Mouse (Mus musculus): ENCODE measurements around the gene Stat6. TPM values are rescaled to one million over a fixed set of nuclear protein-coding genes. Genes with fewer than 3 reads are reported as not detected.

Gene Stat6
- polyA plus RNA-seq, 1 experiment, result 7.4 TPM

DNA sequence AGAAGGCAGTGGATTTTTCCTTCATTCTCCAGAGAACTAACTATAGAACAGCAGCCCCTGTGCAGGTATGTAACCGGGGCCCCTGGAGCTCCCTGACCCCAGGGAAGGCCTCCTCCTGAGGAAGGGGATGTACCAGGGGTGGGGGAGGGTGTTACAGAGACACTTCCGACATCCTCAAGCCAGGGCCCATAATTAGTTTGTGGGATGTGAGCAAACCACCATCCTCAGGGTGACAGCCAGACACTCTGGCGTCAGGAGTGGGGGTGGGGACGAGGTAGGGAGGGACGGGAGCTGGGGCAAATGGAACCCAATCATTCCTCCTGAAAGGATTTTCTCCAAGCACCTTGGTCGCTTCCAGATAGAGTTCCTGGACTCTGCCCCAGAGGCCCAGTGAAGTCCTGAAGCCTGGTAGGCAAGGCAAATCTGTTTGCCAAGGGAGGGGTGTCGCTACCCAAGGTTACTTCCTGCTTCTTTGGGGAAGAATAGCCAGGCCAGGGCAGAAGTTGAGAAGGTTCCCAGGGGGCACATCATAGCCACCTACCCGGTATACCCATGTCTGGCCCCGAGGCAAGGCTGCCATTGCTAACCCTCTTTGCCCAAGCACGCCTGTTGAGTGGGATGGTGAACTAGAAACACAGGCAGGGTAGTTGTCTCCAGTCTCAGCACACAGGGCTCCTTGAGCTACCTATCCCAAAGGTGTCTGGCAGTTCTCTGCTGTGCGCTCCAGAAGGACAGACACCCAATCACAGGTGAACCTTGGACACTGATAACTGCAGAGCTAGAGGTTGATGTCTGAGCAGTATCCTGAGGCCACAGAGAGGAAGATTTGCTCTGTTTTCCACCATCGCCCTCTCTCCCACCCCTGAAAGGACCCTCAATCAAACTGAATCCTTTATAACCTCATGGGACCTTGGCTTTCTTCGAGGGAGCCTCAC is 39.1 kb upstream of the Stat6 start:
- TF ChIP-seq POLR2A (IDR thresholded peaks at IDR 0.05; ENCODE audit: borderline replicate concordance, extremely low read depth, insufficient read depth, insufficient read length, poor library complexity, severe bottlenecking) (no peak), CTCF (IDR thresholded peaks at IDR 0.05; ENCODE audit: borderline replicate concordance, extremely low read depth, insufficient read depth, insufficient read length) (no peak)

DNA sequence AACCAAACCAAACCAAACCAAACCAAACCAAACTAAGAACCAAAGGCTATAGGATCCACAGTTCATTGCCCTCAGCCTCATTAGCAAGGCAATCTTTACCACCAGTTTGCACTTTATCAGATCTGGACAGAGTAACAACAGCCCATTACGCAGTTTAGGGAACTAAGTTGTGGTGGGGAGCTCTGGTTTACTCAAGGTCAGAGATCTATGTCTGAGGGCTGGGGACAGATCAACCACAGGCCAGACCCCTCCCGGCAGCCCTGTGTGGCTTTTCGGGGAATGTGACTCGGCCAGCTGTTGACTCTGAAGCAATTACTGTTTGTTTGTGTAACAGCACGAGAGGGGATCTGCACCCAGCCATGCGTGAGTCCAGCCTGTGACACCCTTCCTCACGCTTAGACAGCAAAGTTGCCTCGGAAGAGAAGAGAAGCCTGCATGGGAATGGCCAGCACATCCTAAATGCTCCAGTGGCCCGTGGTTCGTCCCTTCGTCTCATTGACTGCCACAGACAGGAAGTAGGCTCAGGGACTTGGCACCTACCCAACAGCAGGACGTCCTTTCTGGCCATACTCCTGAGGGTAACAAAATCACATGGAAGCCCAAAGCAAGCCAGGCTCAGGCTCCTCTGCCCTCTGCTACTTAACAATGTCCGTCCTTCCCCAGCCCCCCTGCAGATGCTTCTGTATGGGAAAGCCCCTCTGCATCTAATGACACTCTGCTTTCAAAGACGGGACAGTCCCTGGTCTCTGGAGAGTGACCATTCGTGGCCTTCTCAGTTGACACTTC is 38.1 kb upstream of the Stat6 start:
- TF ChIP-seq CTCF (IDR thresholded peaks at IDR 0.05; ENCODE audit: borderline replicate concordance, extremely low read depth, insufficient read depth, insufficient read length) (no peak), POLR2A (IDR thresholded peaks at IDR 0.05; ENCODE audit: borderline replicate concordance, extremely low read depth, insufficient read depth, insufficient read length, poor library complexity, severe bottlenecking) (no peak)
- no peak for DNase-seq (ENCODE audit: low read depth)

More for the DNA sequence above, 39.1 kb upstream of the Stat6 start:
- no peak for DNase-seq (ENCODE audit: low read depth)

DNA sequence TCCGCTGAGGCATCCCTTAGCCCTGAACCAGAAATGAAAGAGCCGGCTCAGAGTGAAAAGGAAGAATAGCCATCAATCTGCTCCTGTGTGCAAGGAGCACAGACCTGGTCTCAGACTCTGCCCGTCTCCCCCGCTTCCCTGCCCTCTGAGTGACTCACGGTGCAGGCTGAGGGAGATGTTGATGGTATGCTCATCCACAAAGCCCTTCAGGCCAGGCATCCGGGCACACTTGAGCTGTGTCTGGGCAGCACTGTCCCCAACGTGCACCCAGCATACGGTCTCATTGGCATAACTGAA is 37.6 kb upstream of the Stat6 start:
- TF ChIP-seq CTCF (IDR thresholded peaks at IDR 0.05; ENCODE audit: borderline replicate concordance, extremely low read depth, insufficient read depth, insufficient read length) (no peak), POLR2A (IDR thresholded peaks at IDR 0.05; ENCODE audit: borderline replicate concordance, extremely low read depth, insufficient read depth, insufficient read length, poor library complexity, severe bottlenecking) (no peak)
- DNase-seq (ENCODE audit: low read depth), result no peak

GRCm38 (mm10) chr10:127605756-127606155 is 37.0 kb upstream of the Stat6 start:
- TF ChIP-seq POLR2A (IDR thresholded peaks at IDR 0.05; ENCODE audit: borderline replicate concordance, extremely low read depth, insufficient read depth, insufficient read length, poor library complexity, severe bottlenecking), result no peak
- TF ChIP-seq CTCF (IDR thresholded peaks at IDR 0.05; ENCODE audit: borderline replicate concordance, extremely low read depth, insufficient read depth, insufficient read length), result no peak

DNA sequence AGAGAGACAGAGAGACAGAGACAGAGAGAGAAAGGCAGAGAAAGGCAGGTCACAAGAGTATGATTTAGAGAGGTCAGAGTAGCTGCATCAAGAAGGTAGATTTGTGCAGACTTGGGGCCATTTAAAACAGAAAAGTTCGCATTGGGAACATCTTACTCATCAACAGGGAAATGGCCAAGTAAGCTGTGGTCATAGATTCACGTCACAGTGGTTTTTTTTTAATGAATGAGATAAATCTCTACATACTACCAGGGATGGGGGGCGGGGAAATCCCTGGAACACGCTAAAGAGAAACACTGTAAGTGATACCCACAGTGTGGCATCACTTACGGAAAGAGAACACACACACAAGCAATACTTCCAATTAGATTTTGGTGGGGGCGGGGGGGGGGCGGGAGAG is 35.7 kb upstream of the Stat6 start:
- no peak for TF ChIP-seq CTCF (IDR thresholded peaks at IDR 0.05; ENCODE audit: borderline replicate concordance, extremely low read depth, insufficient read depth, insufficient read length)
- no peak for TF ChIP-seq POLR2A (IDR thresholded peaks at IDR 0.05; ENCODE audit: borderline replicate concordance, extremely low read depth, insufficient read depth, insufficient read length, poor library complexity, severe bottlenecking)
- DNase-seq (ENCODE audit: low read depth), result no peak

More at GRCm38 (mm10) chr10:127605756-127606155, 37.0 kb upstream of the Stat6 start:
- DNase-seq (ENCODE audit: low read depth), result no peak

GRCm38 (mm10) chr10:127609415-127610065 is 33.2 kb upstream of the Stat6 start:
- TF ChIP-seq POLR2A (IDR thresholded peaks at IDR 0.05; ENCODE audit: borderline replicate concordance, extremely low read depth, insufficient read depth, insufficient read length, poor library complexity, severe bottlenecking), result no peak
- no peak for DNase-seq (ENCODE audit: low read depth)

- DNase-seq (ENCODE audit: low read depth), result no peak
Measured at GRCm38 (mm10) chr10:127610066-127610415, 32.7 kb upstream of the Stat6 start.

DNA sequence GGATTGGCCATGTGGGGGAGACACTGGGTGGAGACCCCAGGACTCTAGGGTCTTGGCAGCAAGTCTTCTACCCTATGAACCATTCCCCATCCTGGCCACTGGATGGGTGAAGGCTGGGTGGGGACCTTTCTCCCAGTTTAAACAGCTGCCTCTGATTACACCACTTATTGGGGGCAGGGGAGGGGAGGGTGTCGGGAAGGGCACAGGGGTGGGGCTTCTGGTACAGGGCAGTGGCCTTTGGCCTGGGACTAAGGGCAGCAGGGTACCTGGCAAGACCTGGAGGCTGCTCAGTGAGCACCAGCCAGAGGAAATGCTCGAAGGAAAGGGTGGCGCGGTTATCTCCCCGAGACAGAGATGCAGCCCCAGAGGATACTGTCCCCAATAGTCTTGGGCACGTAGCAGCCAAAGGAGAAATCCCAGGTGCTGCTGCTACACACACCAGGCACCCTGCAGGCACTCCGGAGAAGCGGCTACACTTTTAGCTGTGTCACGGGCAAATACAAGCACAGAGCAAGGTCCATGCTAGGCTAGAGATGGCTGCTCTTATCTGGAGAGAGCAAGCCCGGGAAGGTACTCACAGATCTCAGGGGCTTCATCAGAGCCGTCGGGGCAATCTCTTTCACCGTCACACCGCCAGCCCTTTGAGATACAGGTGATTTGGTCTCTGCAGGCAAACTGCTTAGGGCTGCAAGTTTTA is 30.6 kb upstream of the Stat6 start:
- DNase-seq (ENCODE audit: low read depth), result no peak
- TF ChIP-seq CTCF (IDR thresholded peaks at IDR 0.05; ENCODE audit: borderline replicate concordance, extremely low read depth, insufficient read depth, insufficient read length) (no peak), POLR2A (IDR thresholded peaks at IDR 0.05; ENCODE audit: borderline replicate concordance, extremely low read depth, insufficient read depth, insufficient read length, poor library complexity, severe bottlenecking) (no peak)

More at GRCm38 (mm10) chr10:127610066-127610415, 32.7 kb upstream of the Stat6 start:
- TF ChIP-seq POLR2A (IDR thresholded peaks at IDR 0.05; ENCODE audit: borderline replicate concordance, extremely low read depth, insufficient read depth, insufficient read length, poor library complexity, severe bottlenecking), result no peak
- no peak for TF ChIP-seq CTCF (IDR thresholded peaks at IDR 0.05; ENCODE audit: borderline replicate concordance, extremely low read depth, insufficient read depth, insufficient read length)

GRCm38 (mm10) chr10:127614236-127615033 is 28.4 kb upstream of the Stat6 start:
- TF ChIP-seq POLR2A (IDR thresholded peaks at IDR 0.05; ENCODE audit: borderline replicate concordance, extremely low read depth, insufficient read depth, insufficient read length, poor library complexity, severe bottlenecking) (no peak), CTCF (IDR thresholded peaks at IDR 0.05; ENCODE audit: borderline replicate concordance, extremely low read depth, insufficient read depth, insufficient read length) (no peak)
- peak; percentile 43 for DNase-seq (ENCODE audit: low read depth)

DNA sequence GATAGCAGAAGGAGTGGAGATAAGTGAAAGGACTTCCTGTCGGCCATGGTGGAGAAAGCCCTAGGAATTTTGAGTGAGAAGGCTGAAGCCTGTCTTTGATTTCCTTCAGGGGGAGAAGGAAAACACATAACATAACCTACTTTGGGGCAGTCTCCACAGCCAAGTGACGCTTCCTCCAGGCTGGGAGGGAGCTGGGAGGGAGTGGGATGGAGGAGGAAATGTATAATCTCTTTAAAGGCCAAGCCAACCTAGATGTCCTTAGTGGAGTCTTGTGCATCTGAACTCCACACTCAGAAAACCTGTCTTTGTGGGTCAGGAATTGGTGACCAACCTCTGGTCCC is 27.8 kb upstream of the Stat6 start:
- DNase-seq (ENCODE audit: low read depth), result no peak
- no peak for TF ChIP-seq CTCF (IDR thresholded peaks at IDR 0.05; ENCODE audit: borderline replicate concordance, extremely low read depth, insufficient read depth, insufficient read length)
- TF ChIP-seq POLR2A (IDR thresholded peaks at IDR 0.05; ENCODE audit: borderline replicate concordance, extremely low read depth, insufficient read depth, insufficient read length, poor library complexity, severe bottlenecking), result no peak

Measured in brain, embryonic 14.5 days (tissue).